Mouse (Mus musculus) layer of hippocampus, adult 2 months (tissue): ENCODE results near the gene Rbbp8nl. TPM values are rescaled to one million over a fixed set of nuclear protein-coding genes. Genes with fewer than 3 reads are reported as not detected.
A peak's percentile ranks its signal among the peaks of the same experiment; 100 is the strongest.

Experiments
- DNase-seq, 2 experiments: peaks; one replicate each; pipeline ENCODE4 v3.0.0; 2022; ENCODE audit warnings: low spot score in 2 of 2
- H3K27ac ChIP-seq: fragments of 200-600 bp; 2 replicates; pipeline ENCODE4 v1.8.1; 2022
- H3K4me3 ChIP-seq: fragments of 200-600 bp; 2 replicates; pipeline ENCODE4 v1.8.1; 2022; ENCODE audit warnings: mild to moderate bottlenecking
- CTCF ChIP-seq: fragments of 200-600 bp; conservative IDR thresholded peaks from 2 replicates; pipeline ENCODE4 v1.8.1; 2022; ENCODE audit warnings: antibody characterized with exemption, mild to moderate bottlenecking, moderate library complexity
- total RNA-seq, 2 experiments: library from RNA; stranded (reverse); gene quantifications; 2 replicates each; pipeline ENCODE4 v1.2.3; 2021

Gene Rbbp8nl
- total RNA-seq, 2 experiments from 2014 or later = not detected

GRCm38 (mm10) chr2:180257963-180258865 lies 31.5 kb downstream of the Rbbp8nl start:
- no peak for TF ChIP-seq CTCF
- Histone ChIP-seq H3K27ac (peak overlapping the region; percentile 94), H3K4me3 (peak overlapping the region; percentile 71)
- DNase-seq = no peak

DNA sequence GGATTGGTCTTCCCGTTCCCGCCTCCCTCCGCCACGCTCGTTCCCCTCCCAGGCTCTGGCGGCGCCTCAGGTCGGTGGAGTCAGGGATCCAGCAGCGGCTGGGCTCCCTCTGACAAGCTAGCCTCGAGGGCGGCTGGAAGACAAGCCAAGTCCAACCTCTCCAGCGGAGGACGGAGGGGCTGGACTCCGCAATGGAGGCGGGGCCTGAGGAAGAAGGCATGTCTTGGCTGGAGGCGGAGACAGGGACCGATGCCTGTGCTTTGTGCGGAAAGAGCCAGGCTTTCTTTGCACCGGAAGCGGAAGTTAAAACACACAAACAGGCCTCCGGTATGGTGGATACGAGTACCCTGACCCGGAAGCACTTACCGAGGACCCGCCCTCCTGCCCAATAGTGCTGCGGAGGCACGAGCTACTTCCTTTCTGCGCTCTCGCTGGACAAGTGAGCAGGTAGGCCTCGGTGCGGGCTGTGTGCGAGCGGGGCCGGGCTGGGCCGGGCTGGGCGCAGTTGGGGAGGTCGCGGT lies 32.6 kb downstream of the Rbbp8nl start, which contains the start of gene Rps21:
Gene Rps21, plus strand, starts transcription at position 377 of the 521 bp plus-strand sequence.
- peak; percentile 94 to 99 for DNase-seq
- peak within 1 kb of the TSS; percentile 94 for H3K27ac ChIP-seq
- peak within 1 kb of the TSS; percentile 71 for H3K4me3 ChIP-seq
- no peak for TF ChIP-seq CTCF

- Histone ChIP-seq H3K4me3 (peak overlapping the region; percentile 71), H3K27ac (peak overlapping the region; percentile 94)
- DNase-seq = no peak
- no peak for TF ChIP-seq CTCF
Observed at GRCm38 (mm10) chr2:180256296-180257000, 33.2 kb downstream of the Rbbp8nl start.

GRCm38 (mm10) chr2:180255701-180256100 lies 34.0 kb downstream of the Rbbp8nl start:
- H3K4me3 ChIP-seq = no peak overlapping the region
- TF ChIP-seq CTCF = no peak
- H3K27ac ChIP-seq = no peak overlapping the region
- DNase-seq = no peak

GRCm38 (mm10) chr2:180254436-180255209 lies 35.1 kb downstream of the Rbbp8nl start:
- no peak for TF ChIP-seq CTCF
- no peak overlapping the region for H3K27ac ChIP-seq
- H3K4me3 ChIP-seq = no peak overlapping the region
- no peak for DNase-seq

DNA sequence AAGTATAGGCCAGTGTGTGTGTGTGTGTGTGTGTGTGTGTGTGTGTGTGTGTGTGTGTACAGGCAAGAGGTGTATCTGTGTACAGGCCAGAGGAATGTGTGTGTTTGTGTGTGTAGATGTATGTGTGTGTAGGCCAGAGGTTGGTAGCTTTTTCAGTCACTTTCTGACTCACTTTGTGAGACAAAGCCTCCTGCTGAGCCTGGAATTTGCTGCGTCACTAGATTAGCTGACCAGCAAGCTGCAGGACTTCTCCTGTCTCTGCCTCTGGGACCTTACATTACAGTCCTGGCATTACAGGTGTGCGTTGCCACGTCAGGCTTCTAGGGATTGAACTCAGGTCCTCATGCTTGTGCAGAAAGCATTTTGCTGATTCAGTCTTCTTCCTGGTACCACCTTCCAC lies 37.8 kb downstream of the Rbbp8nl start:
- no peak for DNase-seq
- Histone ChIP-seq H3K4me3 (no peak overlapping the region), H3K27ac (no peak overlapping the region)
- TF ChIP-seq CTCF = no peak

DNA sequence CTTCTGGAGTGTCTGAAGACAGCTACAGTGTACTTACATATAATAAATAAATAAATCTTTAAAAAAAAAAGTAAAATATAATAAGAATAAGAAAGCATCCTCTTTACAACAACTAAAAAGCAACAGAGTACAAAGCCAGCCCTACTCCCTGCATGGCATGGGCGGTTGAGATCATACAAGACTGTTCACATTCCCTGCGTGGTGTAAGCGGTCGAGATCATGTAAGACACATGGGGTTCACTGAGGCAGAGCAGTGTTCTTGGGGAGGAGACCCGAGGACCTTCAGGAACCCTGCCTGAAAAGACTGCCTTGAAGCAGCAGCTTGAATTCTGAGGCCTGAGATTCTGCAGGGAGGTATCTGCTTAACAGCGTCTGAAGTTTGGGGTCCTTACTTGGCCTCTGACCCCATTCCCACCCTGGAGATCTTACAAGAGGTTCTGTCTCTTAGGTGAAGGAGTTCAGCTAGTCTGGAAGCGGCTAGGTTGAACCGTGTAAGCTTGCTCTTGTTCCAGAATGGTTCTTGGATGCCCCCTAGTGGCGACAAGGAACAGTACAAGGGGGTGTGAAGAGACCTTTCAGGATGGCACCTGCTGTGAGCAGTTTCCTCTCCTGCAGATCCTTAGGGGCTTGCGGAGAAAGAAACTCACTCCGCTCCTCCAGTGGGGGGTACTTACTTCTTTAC lies 38.6 kb downstream of the Rbbp8nl start:
- Histone ChIP-seq H3K4me3 (no peak overlapping the region), H3K27ac (0 out of 2 replicates have a peak overlapping the region, but pooled peaks have one; percentile 32)
- peak; percentile 99 for TF ChIP-seq CTCF
- DNase-seq = peak; percentile 87

GRCm38 (mm10) chr2:180248947-180249660 lies 40.6 kb downstream of the Rbbp8nl start:
- DNase-seq = no peak
- no peak for TF ChIP-seq CTCF
- Histone ChIP-seq H3K4me3 (no peak overlapping the region), H3K27ac (no peak overlapping the region)

GRCm38 (mm10) chr2:180247916-180248315 lies 41.8 kb downstream of the Rbbp8nl start:
- no peak for TF ChIP-seq CTCF
- Histone ChIP-seq H3K27ac (no peak overlapping the region), H3K4me3 (no peak overlapping the region)
- DNase-seq = no peak

DNA sequence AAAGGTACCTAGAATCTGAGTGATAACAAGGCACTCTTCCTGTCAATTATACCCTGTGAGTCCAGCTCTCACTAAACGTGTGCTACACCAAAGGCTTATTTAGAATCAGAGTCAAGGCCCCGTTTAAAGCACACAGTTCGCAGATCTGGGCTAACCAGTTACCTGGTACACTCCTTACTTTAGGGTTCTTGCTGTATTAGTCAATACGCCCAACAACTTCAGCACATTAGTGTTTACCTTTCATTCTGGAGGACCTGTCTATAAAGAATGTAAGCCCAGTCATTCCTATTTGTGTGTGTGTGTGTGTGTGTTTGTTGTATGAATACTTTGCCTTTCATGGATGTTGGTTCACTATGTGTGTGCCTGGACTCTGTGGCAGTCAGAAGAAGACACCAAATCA lies 46.6 kb downstream of the Rbbp8nl start:
- TF ChIP-seq CTCF = no peak
- Histone ChIP-seq H3K4me3 (no peak overlapping the region), H3K27ac (no peak overlapping the region)
- no peak for DNase-seq

DNA sequence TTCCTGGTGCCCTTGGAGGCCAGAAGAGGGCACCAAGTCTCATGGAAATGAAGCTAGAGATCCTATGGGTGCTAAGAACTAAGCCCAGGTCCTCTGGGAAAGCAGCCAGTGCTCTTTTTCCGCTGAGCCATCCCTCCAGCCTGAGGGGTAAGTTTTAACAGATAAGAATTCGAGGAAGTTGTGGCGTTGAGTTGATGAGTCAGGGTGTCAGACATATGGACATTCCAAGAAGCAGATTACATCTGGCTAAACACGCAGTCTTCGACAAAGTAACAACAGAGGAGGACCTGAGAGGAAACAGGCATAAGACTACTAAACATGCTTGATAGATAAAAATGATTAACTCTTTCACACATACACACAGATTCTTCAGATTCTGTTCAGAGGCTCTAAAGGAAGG lies 51.1 kb downstream of the Rbbp8nl start:
- Histone ChIP-seq H3K4me3 (no peak overlapping the region), H3K27ac (no peak overlapping the region)
- TF ChIP-seq CTCF = no peak
- no peak for DNase-seq
